Mouse (Mus musculus): Measurements from ENCODE around the gene Immp2l.
"Not testable (repeated sequence)": the region's sequence is repeated elsewhere in the genome, so short reads cannot be mapped to it uniquely, and the experiment has no call there.

Immp2l gene

GRCm38 (mm10) chr12:41023511-41024421, at the start of gene Immp2l:
TSS of gene Immp2l (plus strand) at chr12:41024090.
- DNase-seq, result peak; percentile 99 to 100

- no peak for DNase-seq
Observed at GRCm38 (mm10) chr12:40978719-40979500, 45.0 kb upstream of the Immp2l start.

- no peak for DNase-seq
Observed at GRCm38 (mm10) chr12:40979716-40980115, 44.2 kb upstream of the Immp2l start.

GRCm38 (mm10) chr12:40980160-40980559, 43.7 kb upstream of the Immp2l start:
- DNase-seq, result no peak

GRCm38 (mm10) chr12:40983021-40983420, 40.9 kb upstream of the Immp2l start:
- DNase-seq, result no peak

GRCm38 (mm10) chr12:40984735-40985134, 39.2 kb upstream of the Immp2l start:
- DNase-seq, result no peak

GRCm38 (mm10) chr12:40985791-40986190, 38.1 kb upstream of the Immp2l start:
- DNase-seq, result no peak

- no peak for DNase-seq
Observed at GRCm38 (mm10) chr12:40988311-40989065, 35.4 kb upstream of the Immp2l start.

GRCm38 (mm10) chr12:40991647-40992046, 32.2 kb upstream of the Immp2l start:
- no peak for DNase-seq

- not testable (repeated sequence) for DNase-seq
Observed at GRCm38 (mm10) chr12:40992237-40992636, 31.7 kb upstream of the Immp2l start.

GRCm38 (mm10) chr12:40994846-40995245, 29.0 kb upstream of the Immp2l start:
- DNase-seq, result no peak

GRCm38 (mm10) chr12:40995618-40996370, 28.1 kb upstream of the Immp2l start:
- no peak for DNase-seq

- DNase-seq, result no peak
Observed at GRCm38 (mm10) chr12:41022516-41022915, 1.4 kb upstream of the Immp2l start.

- no peak for DNase-seq
Observed at GRCm38 (mm10) chr12:41024512-41024911, 622 bp downstream of the Immp2l start.

GRCm38 (mm10) chr12:41027485-41027884, 3.6 kb downstream of the Immp2l start:
- DNase-seq, result peak; percentile 37 to 38

GRCm38 (mm10) chr12:41031119-41031518, 7.2 kb downstream of the Immp2l start:
- peak in 1 of 2 experiments; percentile 15 for DNase-seq

GRCm38 (mm10) chr12:41033196-41033595, 9.3 kb downstream of the Immp2l start:
- no peak for DNase-seq

- DNase-seq, result no peak
Observed at GRCm38 (mm10) chr12:41039834-41040233, 15.9 kb downstream of the Immp2l start.

- DNase-seq, result no peak
Observed at GRCm38 (mm10) chr12:41041737-41042136, 17.8 kb downstream of the Immp2l start.

GRCm38 (mm10) chr12:41044493-41045132, 20.7 kb downstream of the Immp2l start:
- no peak for DNase-seq

- DNase-seq, result no peak
Observed at GRCm38 (mm10) chr12:41047085-41047766, 23.3 kb downstream of the Immp2l start.

Measured in B cell, adult 2 months (primary cell).